Mouse (Mus musculus) forebrain, embryonic 11.5 days (tissue): ENCODE measurements at regions not wholly inside any gene's neighbourhood (a gene's known extent, or its start where the extent isn't known, plus 50 kb on each side); places are given as distances from the start of the nearest gene placed in this dataset.
A peak's percentile ranks its signal among the peaks of the same experiment; 100 is the strongest.
"Not testable (repeated sequence)": the region's sequence is repeated elsewhere in the genome, so short reads cannot be mapped to it uniquely, and the experiment has no call there.

Experiments
- ATAC-seq: fragments of 200-750 bp; cut with Nextera tagmentation; replicated peaks from 2 replicates; pipeline ENCODE4 v1.8.0; 2017; ENCODE audit warnings: moderate TSS enrichment; ENCODE audit not compliant: low FRiP score
- DNase-seq: peaks from one replicate; pipeline ENCODE4 v3.0.0-alpha.2; 2017; ENCODE audit warnings: low spot score
- H3K27ac ChIP-seq: fragments of 300-500 bp; sonication (generic); 2 replicates; pipeline ENCODE4 v1.5.1; 2014; ENCODE audit warnings: low read depth, low read length
- H3K27me3 ChIP-seq: fragments of 300-500 bp; sonication (generic); 2 replicates; pipeline ENCODE4 v1.6.1; 2014; ENCODE audit warnings: mild to moderate bottlenecking, low read length, mixed read lengths; ENCODE audit not compliant: control insufficient read depth, insufficient read depth
- H3K36me3 ChIP-seq: fragments of 300-500 bp; sonication (generic); 2 replicates; pipeline ENCODE4 v1.6.1; 2014; ENCODE audit warnings: mild to moderate bottlenecking, low read length, moderate library complexity, mixed read lengths; ENCODE audit not compliant: control insufficient read depth, insufficient read depth
- H3K4me1 ChIP-seq: fragments of 300-500 bp; sonication (generic); replicated peaks from 2 replicates; pipeline ENCODE4 v1.6.1; 2014; ENCODE audit warnings: low read length, mixed read lengths; ENCODE audit not compliant: control insufficient read depth, insufficient read depth
- H3K4me2 ChIP-seq: fragments of 300-500 bp; sonication (generic); 2 replicates; pipeline ENCODE4 v1.6.1; 2014; ENCODE audit warnings: low read depth, mild to moderate bottlenecking, low read length, moderate library complexity, mixed read lengths; ENCODE audit not compliant: severe bottlenecking
- H3K4me3 ChIP-seq: fragments of 300-500 bp; sonication (generic); 2 replicates; pipeline ENCODE4 v1.5.1; 2014; ENCODE audit warnings: low read depth, low read length
- H3K9ac ChIP-seq: fragments of 300-500 bp; sonication (generic); 2 replicates; pipeline ENCODE4 v1.6.1; 2014; ENCODE audit warnings: low read length
- H3K9me3 ChIP-seq: fragments of 300-500 bp; sonication (generic); 2 replicates; pipeline ENCODE4 v1.6.1; 2016; ENCODE audit warnings: low read length, mixed read lengths; ENCODE audit not compliant: control insufficient read depth
- WGBS: fragments of 180-500 bp; shearing (Covaris S2); extraction: QIAGEN DNeasy Blood & Tissue Kit; methylation state at CpG from one replicate; pipeline ENCODE4 v1.1.7; 2014; 5-methylcytosine and 5-hydroxymethylcytosine counted together

DNA sequence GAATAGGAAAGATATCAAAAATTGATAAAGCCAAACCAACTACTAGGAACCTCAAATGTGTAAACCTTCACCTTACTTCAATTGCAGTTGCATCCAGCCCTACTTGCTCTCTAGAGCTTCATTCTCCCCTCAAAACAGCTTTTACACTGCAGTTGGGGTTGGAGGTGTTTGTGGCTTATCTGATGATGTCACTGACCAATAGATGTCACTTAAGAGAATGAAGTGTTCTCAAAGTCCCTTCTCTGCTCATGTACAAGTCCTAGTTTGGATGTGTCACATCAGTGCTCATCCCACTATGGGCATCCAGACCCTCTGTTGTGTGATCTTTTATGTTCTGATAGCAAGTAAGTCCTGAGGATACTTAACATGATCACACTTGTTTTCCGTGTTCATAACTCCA, 105.6 kb upstream of the 2210010C04Rik start:
- Histone ChIP-seq H3K4me2 (no peak overlapping the region), H3K36me3 (no peaks in the 10 kb centered on the region), H3K9ac (no peak overlapping the region), H3K27ac (no peak overlapping the region), H3K27me3 (no peaks in the 10 kb centered on the region), H3K9me3 (no peaks in the 10 kb centered on the region), H3K4me1 (no peaks in the 10 kb centered on the region), H3K4me3 (no peak overlapping the region)
- 86% methylated on average over 1 of the region's 1 CpGs for WGBS
- ATAC-seq (no peak), DNase-seq (no peak)

GRCm38 (mm10) chr6:41137401-41137777, 102.1 kb upstream of the 2210010C04Rik start:
- not testable (repeated sequence) for H3K27ac ChIP-seq, H3K36me3 ChIP-seq, H3K9ac ChIP-seq, H3K4me2 ChIP-seq, H3K9me3 ChIP-seq, DNase-seq, H3K4me3 ChIP-seq, H3K4me1 ChIP-seq, H3K27me3 ChIP-seq
- 41% methylated on average over 2 of the region's 2 CpGs for WGBS
- peak; percentile 60 for ATAC-seq

- no peaks in the 10 kb centered on the region for H3K9me3 ChIP-seq
- H3K4me3 ChIP-seq: no peak overlapping the region
- 35% methylated on average over 6 of the region's 6 CpGs for WGBS
- no peak overlapping the region for H3K4me2 ChIP-seq
- H3K27ac ChIP-seq: no peak overlapping the region
- no peaks in the 10 kb centered on the region for H3K4me1 ChIP-seq
- no peaks in the 10 kb centered on the region for H3K36me3 ChIP-seq
- ATAC-seq: peak; percentile 73
- DNase-seq: peak; percentile 59
- no peaks in the 10 kb centered on the region for H3K27me3 ChIP-seq
- no peak overlapping the region for H3K9ac ChIP-seq
Observed at GRCm38 (mm10) chr6:41136717-41137400, 101.5 kb upstream of the 2210010C04Rik start.

DNA sequence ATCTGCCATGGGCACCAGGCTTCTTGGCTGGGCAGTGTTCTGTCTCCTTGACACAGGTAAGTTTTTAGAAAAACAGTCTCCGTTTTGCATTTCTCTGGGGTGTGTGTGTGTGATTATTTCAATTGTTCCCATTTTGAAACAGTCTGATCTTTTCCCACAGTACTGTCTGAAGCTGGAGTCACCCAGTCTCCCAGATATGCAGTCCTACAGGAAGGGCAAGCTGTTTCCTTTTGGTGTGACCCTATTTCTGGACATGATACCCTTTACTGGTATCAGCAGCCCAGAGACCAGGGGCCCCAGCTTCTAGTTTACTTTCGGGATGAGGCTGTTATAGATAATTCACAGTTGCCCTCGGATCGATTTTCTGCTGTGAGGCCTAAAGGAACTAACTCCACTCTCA, 99.9 kb upstream of the 2210010C04Rik start:
- Histone ChIP-seq H3K4me3 (no peak overlapping the region), H3K27ac (no peak overlapping the region), H3K27me3 (no peaks in the 10 kb centered on the region), H3K9ac (no peak overlapping the region), H3K4me1 (no peaks in the 10 kb centered on the region), H3K4me2 (no peak overlapping the region), H3K36me3 (no peaks in the 10 kb centered on the region), H3K9me3 (no peaks in the 10 kb centered on the region)
- 83% methylated on average over 4 of the region's 4 CpGs for WGBS
- DNase-seq (no peak), ATAC-seq (no peak)

DNA sequence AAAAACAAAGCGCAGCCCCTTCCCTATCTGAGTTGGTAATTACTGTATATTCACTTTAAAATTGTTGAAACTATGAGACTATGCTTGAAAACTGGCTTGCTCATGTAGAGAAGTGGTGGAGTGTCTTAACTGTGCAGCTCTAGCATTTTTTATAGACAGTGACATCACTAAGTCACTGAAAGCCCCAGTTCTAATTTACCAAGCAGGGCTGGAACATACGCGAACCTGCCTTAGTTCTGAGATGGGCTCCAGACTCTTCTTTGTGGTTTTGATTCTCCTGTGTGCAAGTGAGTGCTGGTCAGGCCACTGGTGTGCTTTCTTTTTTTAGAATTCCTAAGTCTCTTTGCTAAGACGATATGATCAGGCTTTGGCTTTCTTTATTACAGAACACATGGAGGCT, 94.6 kb upstream of the 2210010C04Rik start:
- no peak overlapping the region for H3K9ac ChIP-seq
- ATAC-seq: no peak
- no peaks in the 10 kb centered on the region for H3K4me1 ChIP-seq
- no peaks in the 10 kb centered on the region for H3K36me3 ChIP-seq
- H3K9me3 ChIP-seq: no peaks in the 10 kb centered on the region
- no peak overlapping the region for H3K4me2 ChIP-seq
- no peak overlapping the region for H3K27ac ChIP-seq
- H3K27me3 ChIP-seq: no peaks in the 10 kb centered on the region
- WGBS: 91% methylated on average over 4 of the region's 4 CpGs
- DNase-seq: no peak
- H3K4me3 ChIP-seq: no peak overlapping the region

GRCm38 (mm10) chr6:41127816-41128215, 92.5 kb upstream of the 2210010C04Rik start:
- Histone ChIP-seq H3K27ac (no peak overlapping the region), H3K9ac (no peak overlapping the region), H3K27me3 (no peaks in the 10 kb centered on the region), H3K4me1 (no peaks in the 10 kb centered on the region), H3K36me3 (no peaks in the 10 kb centered on the region), H3K4me2 (no peak overlapping the region), H3K4me3 (no peak overlapping the region), H3K9me3 (no peaks in the 10 kb centered on the region)
- WGBS: 87% methylated on average over 7 of the region's 7 CpGs
- no peak for DNase-seq
- ATAC-seq: no peak

- no peak for ATAC-seq
- Histone ChIP-seq H3K27me3 (no peaks in the 10 kb centered on the region), H3K4me3 (no peak overlapping the region), H3K9ac (no peak overlapping the region), H3K4me1 (no peaks in the 10 kb centered on the region), H3K27ac (no peak overlapping the region), H3K9me3 (no peaks in the 10 kb centered on the region), H3K4me2 (no peak overlapping the region), H3K36me3 (no peaks in the 10 kb centered on the region)
- DNase-seq: no peak
Observed at GRCm38 (mm10) chr6:41126855-41127254, 91.5 kb upstream of the 2210010C04Rik start.

DNA sequence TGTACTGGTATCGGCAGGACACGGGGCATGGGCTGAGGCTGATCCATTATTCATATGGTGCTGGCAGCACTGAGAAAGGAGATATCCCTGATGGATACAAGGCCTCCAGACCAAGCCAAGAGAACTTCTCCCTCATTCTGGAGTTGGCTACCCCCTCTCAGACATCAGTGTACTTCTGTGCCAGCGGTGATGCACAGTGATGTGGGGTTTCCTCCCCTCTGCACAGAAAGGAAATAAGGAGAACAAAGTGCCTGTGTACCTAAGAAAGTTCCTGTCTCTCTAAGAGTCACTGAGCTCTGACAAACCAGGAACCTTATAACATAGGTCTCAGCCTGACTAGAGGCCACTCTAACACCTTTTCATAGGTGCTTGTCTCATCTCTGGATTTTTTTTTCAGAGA, 86.3 kb upstream of the 2210010C04Rik start:
- Histone ChIP-seq H3K27ac (no peak overlapping the region), H3K27me3 (no peaks in the 10 kb centered on the region), H3K9me3 (no peaks in the 10 kb centered on the region), H3K4me1 (no peaks in the 10 kb centered on the region), H3K4me2 (no peak overlapping the region), H3K36me3 (no peaks in the 10 kb centered on the region), H3K4me3 (no peak overlapping the region), H3K9ac (no peak overlapping the region)
- ATAC-seq (no peak), DNase-seq (no peak)
- 87% methylated on average over 3 of the region's 3 CpGs for WGBS

DNA sequence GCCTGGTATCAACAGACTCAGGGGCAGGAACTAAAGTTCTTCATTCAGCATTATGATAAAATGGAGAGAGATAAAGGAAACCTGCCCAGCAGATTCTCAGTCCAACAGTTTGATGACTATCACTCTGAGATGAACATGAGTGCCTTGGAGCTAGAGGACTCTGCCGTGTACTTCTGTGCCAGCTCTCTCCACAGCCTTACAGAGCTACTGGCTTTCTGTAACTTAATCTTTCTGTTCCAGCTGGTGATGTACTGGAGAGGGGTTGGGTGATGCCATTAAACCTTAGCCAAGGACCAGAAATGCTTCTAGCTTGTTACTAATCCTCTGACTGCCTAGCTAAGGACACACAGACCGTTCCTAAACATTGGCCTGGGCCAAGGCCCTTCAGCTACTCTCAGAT, 83.9 kb upstream of the 2210010C04Rik start:
- ATAC-seq: no peak

More for the DNA sequence above, 83.9 kb upstream of the 2210010C04Rik start:
- Histone ChIP-seq H3K27ac (no peak overlapping the region), H3K4me2 (no peak overlapping the region), H3K9ac (no peak overlapping the region), H3K36me3 (no peaks in the 10 kb centered on the region), H3K4me3 (no peak overlapping the region), H3K27me3 (no peaks in the 10 kb centered on the region), H3K9me3 (no peaks in the 10 kb centered on the region), H3K4me1 (no peaks in the 10 kb centered on the region)
- DNase-seq: no peak
- 90% methylated on average over 2 of the region's 2 CpGs for WGBS
